Mouse (Mus musculus) ES-E14 (cell line): ENCODE results near the gene Fem1b. TPM values are rescaled to one million over a fixed set of nuclear protein-coding genes. Genes with fewer than 3 reads are reported as not detected.

Source experiments
- DNase-seq: peaks from one replicate; pipeline ENCODE4 v3.0.0-alpha.2; 2013; ENCODE audit warnings: low read depth, low spot score
- H3K27ac ChIP-seq: 2 replicates; pipeline ENCODE4 v1.5.1; 2012; ENCODE audit warnings: low read depth, mild to moderate bottlenecking, low read length, moderate library complexity, mixed read lengths; ENCODE audit not compliant: poor library complexity, insufficient read depth, severe bottlenecking
- H3K36me3 ChIP-seq: 2 replicates; pipeline ENCODE4 v1.6.1; 2012; ENCODE audit warnings: mild to moderate bottlenecking, low read length, moderate library complexity, mixed read lengths; ENCODE audit not compliant: control insufficient read depth, poor library complexity, insufficient read depth, severe bottlenecking
- H3K4me1 ChIP-seq, 2 experiments: fragments of 150-350 bp in 1 of 2; sonication (generic) in 1 of 2; 2 replicates each; pipeline ENCODE4 v1.6.1; 2012; ENCODE audit warnings: low read length in 2 of 2, mild to moderate bottlenecking in 1 of 2, mixed read lengths in 1 of 2; ENCODE audit not compliant: control insufficient read depth in 2 of 2, insufficient read depth in 2 of 2, poor library complexity in 1 of 2
- H3K4me3 ChIP-seq, 2 experiments: fragments of 150-350 bp in 1 of 2; sonication (generic) in 1 of 2; 2 replicates each; pipeline ENCODE4 v1.5.1; 2012; ENCODE audit warnings: low read length in 2 of 2, low read depth in 1 of 2, mild to moderate bottlenecking in 1 of 2, mixed read lengths in 1 of 2; ENCODE audit not compliant: insufficient read depth in 1 of 2, poor library complexity in 1 of 2, severe bottlenecking in 1 of 2
- H3K9ac ChIP-seq: 2 replicates; pipeline ENCODE4 v1.6.1; 2012; ENCODE audit warnings: low read depth, mild to moderate bottlenecking, low read length, mixed read lengths; ENCODE audit not compliant: poor library complexity, insufficient read depth, severe bottlenecking
- H3K9me3 ChIP-seq: fragments of 150-350 bp; sonication (generic); 2 replicates; pipeline ENCODE4 v1.6.1; 2012; ENCODE audit warnings: low read depth, mild to moderate bottlenecking, low read length; ENCODE audit not compliant: control insufficient read depth, insufficient read depth
- CHD2 ChIP-seq: IDR thresholded peaks from 2 replicates; pipeline ENCODE4 v1.6.1; 2014; ENCODE audit warnings: mild to moderate bottlenecking, low read depth, low read length, inconsistent platforms
- HCFC1 ChIP-seq: IDR thresholded peaks from 2 replicates; pipeline ENCODE4 v1.6.1; 2012; ENCODE audit warnings: low read length, inconsistent platforms, borderline replicate concordance; ENCODE audit not compliant: insufficient read depth
- MAFK ChIP-seq: IDR thresholded peaks from 2 replicates; pipeline ENCODE4 v1.6.1; 2014; ENCODE audit warnings: mild to moderate bottlenecking, low read depth, low read length, inconsistent platforms; ENCODE audit not compliant: insufficient read depth
- ZC3H11A ChIP-seq: IDR thresholded peaks from 2 replicates; pipeline ENCODE4 v1.6.1; 2012; ENCODE audit warnings: low read depth, mild to moderate bottlenecking, inconsistent platforms, low read length, borderline replicate concordance
- ZNF384 ChIP-seq: IDR thresholded peaks from 2 replicates; pipeline ENCODE4 v1.6.1; 2012; ENCODE audit warnings: low read depth, low read length, inconsistent platforms
- in situ Hi-C, 2 experiments: fragments of 600-800 bp; cut with MboI; formaldehyde crosslinking; loops; one replicate each; pipeline ENCODE4 v1.15.1; 2025; ENCODE audit warnings: low sequenced_read_pairs in 2 of 2, inconsistent platforms in 1 of 2; ENCODE audit not compliant: unreplicated experiment in 2 of 2
- total RNA-seq: library from RNA; depleted of rRNA; stranded (reverse); fragments of 300-350 nt; gene quantifications from 2 replicates; pipeline ENCODE4 v1.2.3, GENCODE M21; 2012

Fem1b gene
- total RNA-seq, 1 experiment, result 94.4 TPM

GRCm38 (mm10) chr9:62789856-62790255 is 21.9 kb downstream of the Fem1b start:
- H3K9me3 ChIP-seq, result no peaks in the 10 kb centered on the region
- H3K4me1 ChIP-seq, result peaks cover 0 to 3% of the 10 kb centered on the region in 2 experiments; a peak in 1 of 4 replicates
- H3K9ac ChIP-seq, result no peak overlapping the region
- TF ChIP-seq MAFK (no peak), CHD2 (no peak), ZC3H11A (no peak), ZNF384 (no peak), HCFC1 (no peak)
- in situ Hi-C loops, result no loop called here
- H3K4me3 ChIP-seq, result peak overlapping the region in 1 of 2 experiments; percentile 5; a peak in 1 of 4 replicates
- no peak for DNase-seq
- H3K36me3 ChIP-seq, result peaks cover 5% of the 10 kb centered on the region
- H3K27ac ChIP-seq, result no peak overlapping the region

DNA sequence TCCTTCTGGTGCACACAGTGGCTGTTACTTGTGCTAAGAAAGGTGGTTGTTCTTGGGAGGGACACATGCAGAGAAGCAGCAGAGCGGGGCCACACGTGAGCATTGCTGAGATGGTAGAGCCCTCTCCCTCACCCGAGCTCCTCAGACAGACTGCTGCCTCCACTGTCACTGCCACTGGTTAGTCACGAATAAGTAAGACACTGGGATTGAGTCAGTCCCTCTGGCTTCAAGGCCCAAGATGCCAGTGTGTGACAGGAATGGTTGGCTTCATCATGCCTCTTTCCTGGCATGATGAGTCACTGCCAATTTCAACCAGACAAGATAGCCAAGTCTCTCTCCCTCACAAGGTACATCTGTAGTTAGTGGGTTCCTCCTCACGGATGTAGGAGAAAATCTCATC is 25.0 kb downstream of the Fem1b start:
- no peak overlapping the region for H3K4me3 ChIP-seq

GRCm38 (mm10) chr9:62784233-62784632 is 27.5 kb downstream of the Fem1b start:
- Histone ChIP-seq H3K36me3 (peaks cover 3% of the 10 kb centered on the region; the same call in 1 of the 2 replicates), H3K9me3 (no peaks in the 10 kb centered on the region), H3K4me1 (peaks cover 0 to 3% of the 10 kb centered on the region in 2 experiments; a peak in 1 of 4 replicates), H3K9ac (no peak overlapping the region), H3K4me3 (no peak overlapping the region), H3K27ac (no peak overlapping the region)
- in situ Hi-C loops, result no loop called here
- DNase-seq, result no peak
- TF ChIP-seq ZNF384 (peak; percentile 87), ZC3H11A (no peak)

More for the DNA sequence above, 25.0 kb downstream of the Fem1b start:
- Histone ChIP-seq H3K36me3 (peaks cover 3% of the 10 kb centered on the region; the same call in 1 of the 2 replicates), H3K4me1 (peaks cover 0 to 7% of the 10 kb centered on the region in 2 experiments; a peak in 1 of 4 replicates), H3K9ac (no peak overlapping the region), H3K27ac (no peak overlapping the region), H3K9me3 (no peaks in the 10 kb centered on the region)
- no peak for DNase-seq
- in situ Hi-C loops, result no loop called here
- TF ChIP-seq HCFC1, result no peak
- TF ChIP-seq CHD2, result no peak
- TF ChIP-seq MAFK, result no peak
- no peak for TF ChIP-seq ZNF384
- no peak for TF ChIP-seq ZC3H11A

GRCm38 (mm10) chr9:62782976-62783781 is 28.6 kb downstream of the Fem1b start:
- in situ Hi-C loops, result no loop called here
- H3K9ac ChIP-seq, result no peak overlapping the region
- no peak overlapping the region for H3K27ac ChIP-seq
- H3K4me3 ChIP-seq, result no peak overlapping the region
- H3K36me3 ChIP-seq, result peaks cover 3% of the 10 kb centered on the region; the same call in 1 of the 2 replicates
- no peaks in the 10 kb centered on the region for H3K9me3 ChIP-seq
- peaks cover 0 to 3% of the 10 kb centered on the region in 2 experiments; a peak in 1 of 4 replicates for H3K4me1 ChIP-seq
- peak; percentile 63 for DNase-seq
- TF ChIP-seq ZC3H11A (no peak), MAFK (no peak), CHD2 (no peak), ZNF384 (no peak), HCFC1 (no peak)

- TF ChIP-seq CHD2 (no peak), MAFK (no peak), HCFC1 (no peak)
- H3K9me3 ChIP-seq, result no peaks in the 10 kb centered on the region
- H3K36me3 ChIP-seq, result peaks cover 3% of the 10 kb centered on the region; the same call in 1 of the 2 replicates
- H3K9ac ChIP-seq, result no peak overlapping the region
- no peak for DNase-seq
- H3K4me1 ChIP-seq, result peaks cover 0 to 7% of the 10 kb centered on the region in 2 experiments; a peak in 1 of 4 replicates
- in situ Hi-C loops, result no loop called here
- H3K4me3 ChIP-seq, result no peak overlapping the region
- no peak overlapping the region for H3K27ac ChIP-seq
Observed at GRCm38 (mm10) chr9:62781965-62782364, 29.8 kb downstream of the Fem1b start.
